Mouse (Mus musculus): Measurements from ENCODE around the gene Nol3. TPM values are rescaled to one million over a fixed set of nuclear protein-coding genes. Genes with fewer than 3 reads are reported as not detected.

The Nol3 gene
- polyA plus RNA-seq, 1 experiment from 2014 or later, result 2.8 TPM

DNA sequence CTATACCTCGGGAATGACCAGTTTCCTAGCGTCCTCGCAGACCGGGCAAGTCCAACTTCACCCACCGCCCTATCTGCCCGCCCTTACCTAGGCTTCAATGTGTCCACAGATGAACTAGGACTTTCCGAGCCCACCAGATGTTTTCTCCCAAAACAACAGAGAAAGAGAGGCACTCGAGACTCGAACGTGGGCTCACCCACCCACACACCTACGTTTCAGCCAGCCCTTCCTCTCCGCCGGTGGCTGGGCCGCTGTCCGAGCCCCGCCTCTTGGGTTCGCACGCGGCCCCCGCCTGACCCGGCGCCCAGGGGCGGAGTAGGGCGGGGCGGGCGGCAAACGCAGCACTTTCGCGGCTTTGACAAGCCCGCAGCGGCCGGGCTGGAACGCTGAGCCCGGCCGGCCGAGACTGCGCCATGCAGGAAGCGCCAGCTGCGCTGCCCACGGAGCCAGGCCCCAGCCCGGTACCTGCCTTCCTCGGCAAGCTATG, 6.4 kb upstream of the Nol3 start, which contains the start of gene Hsf4:
TSS of gene Hsf4 (plus strand) at position 341 of the 487 bp plus-strand sequence.
- no peak for ATAC-seq
- no peak within 1 kb of the TSS for H3K27ac ChIP-seq (ENCODE audit: low read length)

DNA sequence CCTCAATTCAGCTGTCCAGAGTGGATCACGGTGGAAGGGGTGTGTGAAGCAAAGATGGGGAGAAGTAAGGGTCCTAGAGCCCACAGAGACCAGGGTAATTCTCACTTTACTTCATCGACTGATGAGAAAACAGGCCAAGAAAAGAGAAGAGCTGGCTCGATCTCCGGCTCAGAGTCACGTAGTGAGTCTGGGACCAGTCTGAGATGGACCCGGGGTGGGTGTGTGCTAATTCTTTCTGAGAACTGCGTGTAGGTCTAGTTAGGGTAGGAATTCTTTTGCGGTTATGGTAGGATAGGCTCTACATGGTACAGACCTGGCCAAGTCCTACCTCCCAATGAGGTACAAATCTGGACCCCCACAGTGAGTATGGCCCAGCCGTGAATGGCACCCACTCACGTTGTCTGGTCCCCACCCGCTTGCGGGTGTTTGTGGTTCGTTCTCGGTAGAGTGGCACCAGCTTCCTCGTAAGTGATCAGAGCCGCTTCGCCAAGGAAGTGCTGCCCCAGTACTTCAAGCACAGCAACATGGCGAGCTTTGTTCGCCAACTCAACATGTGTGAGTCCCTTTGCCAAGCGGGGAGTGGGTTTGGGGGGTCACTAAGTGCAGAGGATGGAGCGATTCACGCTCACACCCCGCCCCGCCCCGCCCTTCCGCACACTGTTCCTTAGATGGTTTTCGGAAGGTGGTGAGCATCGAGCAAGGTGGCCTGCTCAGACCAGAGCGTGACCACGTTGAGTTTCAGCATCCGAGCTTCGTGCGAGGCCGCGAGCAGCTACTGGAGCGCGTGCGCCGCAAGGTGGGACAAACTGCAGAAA, 5.6 kb upstream of the Nol3 start:
- 1% methylated on average over 39 of the region's 39 CpGs for WGBS
- H3K27ac ChIP-seq (ENCODE audit: low read length), result no peak overlapping the region

More for the DNA sequence above, 6.4 kb upstream of the Nol3 start, which contains the start of gene Hsf4:
- H3K4me3 ChIP-seq (replicated peaks; ENCODE audit: low read length), result peak within 1 kb of the TSS; percentile 57
- H3K27me3 ChIP-seq (replicated peaks; ENCODE audit: control insufficient read depth, insufficient read depth, low read length), result peaks cover 94% of the 10 kb centered on the region
- peaks cover 3% of the 10 kb centered on the region; the same call in 1 of the 2 replicates for H3K9me3 ChIP-seq (ENCODE audit: control insufficient read depth, low read length)
- no peaks in the 10 kb centered on the region for H3K36me3 ChIP-seq (ENCODE audit: control insufficient read depth, insufficient read depth)
- H3K4me2 ChIP-seq (ENCODE audit: low read length), result peak within 1 kb of the TSS; percentile 90
- under 1% methylated on average over 42 of the region's 42 CpGs for WGBS
- H3K9ac ChIP-seq (replicated peaks; ENCODE audit: low read depth, low read length), result peak within 1 kb of the TSS; percentile 61
- H3K4me1 ChIP-seq (replicated peaks; ENCODE audit: control insufficient read depth, insufficient read depth, low read length), result peaks cover 31% of the 10 kb centered on the region

DNA sequence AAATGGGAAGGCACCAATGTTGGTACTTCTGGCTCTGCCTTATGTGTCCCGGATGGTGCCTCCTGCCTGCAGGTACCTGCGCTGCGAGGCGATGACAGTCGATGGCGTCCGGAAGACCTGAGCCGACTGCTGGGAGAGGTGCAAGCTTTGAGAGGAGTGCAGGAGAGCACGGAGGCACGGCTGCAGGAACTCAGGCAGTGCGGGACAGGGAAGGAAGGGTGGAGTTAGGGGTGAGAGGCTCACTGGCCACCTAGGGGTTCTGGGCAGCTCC, 5.1 kb upstream of the Nol3 start:
- 2% methylated on average over 11 of the region's 11 CpGs for WGBS
- 0 out of 2 replicates have a peak overlapping the region, but pooled peaks have one; percentile 2 for H3K4me3 ChIP-seq (replicated peaks; ENCODE audit: low read length)

More for the DNA sequence above, 5.6 kb upstream of the Nol3 start:
- Histone ChIP-seq H3K27me3 (replicated peaks; ENCODE audit: control insufficient read depth, insufficient read depth, low read length) (peaks cover 93% of the 10 kb centered on the region), H3K9me3 (ENCODE audit: control insufficient read depth, low read length) (peaks cover 3% of the 10 kb centered on the region; the same call in 1 of the 2 replicates), H3K9ac (replicated peaks; ENCODE audit: low read depth, low read length) (peak overlapping the region; percentile 61; the same call in 1 of the 2 replicates), H3K36me3 (ENCODE audit: control insufficient read depth, insufficient read depth) (no peaks in the 10 kb centered on the region), H3K4me1 (replicated peaks; ENCODE audit: control insufficient read depth, insufficient read depth, low read length) (peaks cover 25% of the 10 kb centered on the region), H3K4me3 (replicated peaks; ENCODE audit: low read length) (peak overlapping the region; percentile 57; the same call in 1 of the 2 replicates), H3K4me2 (ENCODE audit: low read length) (peak overlapping the region; percentile 90)
- no peak for ATAC-seq

DNA sequence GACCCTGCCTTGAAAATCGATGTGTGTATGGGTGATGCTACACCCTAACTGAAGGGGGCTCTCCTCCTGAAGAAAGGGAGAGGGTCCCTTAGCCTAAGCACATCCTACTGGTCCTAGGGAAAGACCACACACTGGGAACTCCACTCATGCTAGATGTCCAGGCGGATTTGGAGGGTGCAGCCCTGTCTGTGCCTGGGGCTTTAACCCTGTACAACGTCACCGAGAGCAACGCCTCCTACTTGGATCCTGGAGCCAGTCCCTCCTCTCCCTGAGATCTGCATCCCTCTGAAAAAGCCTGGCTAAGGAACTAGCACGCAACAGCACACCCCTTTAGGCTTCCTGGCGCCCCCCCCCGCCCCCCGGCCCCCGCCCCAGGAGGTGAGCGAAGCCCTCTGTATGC, 553 bp upstream of the Nol3 start:
- H3K27me3 ChIP-seq (replicated peaks; ENCODE audit: control insufficient read depth, insufficient read depth, low read length), result peaks cover 72% of the 10 kb centered on the region
- H3K27ac ChIP-seq (ENCODE audit: low read length), result no peak overlapping the region
- H3K4me2 ChIP-seq (ENCODE audit: low read length), result no peak overlapping the region; the same call in 1 of the 2 replicates
- no peaks in the 10 kb centered on the region for H3K9me3 ChIP-seq (ENCODE audit: control insufficient read depth, low read length)
- H3K9ac ChIP-seq (replicated peaks; ENCODE audit: low read depth, low read length), result no peak overlapping the region
- H3K36me3 ChIP-seq (ENCODE audit: control insufficient read depth, insufficient read depth), result 0 out of 2 replicates have a peak, but pooled peaks cover 3% of the 10 kb centered on the region
- H3K4me1 ChIP-seq (replicated peaks; ENCODE audit: control insufficient read depth, insufficient read depth, low read length), result peaks cover 26% of the 10 kb centered on the region
- H3K4me3 ChIP-seq (replicated peaks; ENCODE audit: low read length), result no peak overlapping the region
- no peak for ATAC-seq
- WGBS, result 5% methylated on average over 10 of the region's 11 CpGs

More for the DNA sequence above, 5.1 kb upstream of the Nol3 start:
- peaks cover 3% of the 10 kb centered on the region; the same call in 1 of the 2 replicates for H3K9me3 ChIP-seq (ENCODE audit: control insufficient read depth, low read length)
- peak overlapping the region; percentile 12 for H3K4me2 ChIP-seq (ENCODE audit: low read length)
- ATAC-seq, result no peak
- no peaks in the 10 kb centered on the region for H3K36me3 ChIP-seq (ENCODE audit: control insufficient read depth, insufficient read depth)
- H3K4me1 ChIP-seq (replicated peaks; ENCODE audit: control insufficient read depth, insufficient read depth, low read length), result peaks cover 31% of the 10 kb centered on the region
- H3K27ac ChIP-seq (ENCODE audit: low read length), result no peak overlapping the region
- H3K9ac ChIP-seq (replicated peaks; ENCODE audit: low read depth, low read length), result no peak overlapping the region
- H3K27me3 ChIP-seq (replicated peaks; ENCODE audit: control insufficient read depth, insufficient read depth, low read length), result peaks cover 92% of the 10 kb centered on the region

DNA sequence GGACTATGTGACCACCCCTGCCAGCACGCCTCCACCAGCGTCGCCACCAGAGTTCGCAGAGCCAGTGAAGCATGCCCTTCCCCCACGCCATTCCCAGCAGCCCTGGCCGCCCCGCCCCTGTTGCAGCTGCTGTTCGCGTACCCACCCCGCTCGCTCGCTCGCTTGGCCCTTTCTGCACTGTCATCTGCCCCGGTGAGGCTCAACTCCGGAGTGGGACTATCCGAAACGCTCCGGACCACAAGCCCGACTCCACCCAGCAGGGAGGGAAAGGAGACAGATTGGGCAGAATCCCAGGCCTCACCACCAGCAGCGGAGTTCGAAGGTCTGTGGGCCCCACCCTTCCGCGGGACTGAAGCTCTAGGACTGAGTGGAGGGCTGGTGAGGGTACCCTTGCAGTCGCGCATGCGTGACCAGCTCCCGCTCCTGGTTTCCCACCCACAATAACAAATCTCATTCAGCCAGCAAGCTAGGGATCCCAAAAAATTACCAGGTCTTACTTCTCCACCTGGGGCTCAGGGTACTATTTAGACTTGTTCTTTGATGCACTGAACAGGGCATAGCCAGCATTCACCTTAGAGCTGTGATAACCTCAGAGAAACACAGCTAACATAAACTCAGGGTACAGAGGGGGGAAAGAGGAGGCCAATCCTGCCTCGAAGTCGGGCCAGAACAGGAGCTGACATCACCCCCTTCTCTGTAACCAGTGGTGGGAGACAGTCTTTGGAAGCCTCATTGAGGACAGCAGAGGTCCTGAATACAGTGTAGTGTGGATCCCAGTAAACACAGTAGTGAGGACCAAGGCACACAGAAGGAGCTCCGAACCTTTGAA, 566 bp downstream of the Nol3 start:
- WGBS, result 2% methylated on average over 23 of the region's 30 CpGs
- Histone ChIP-seq H3K4me1 (replicated peaks; ENCODE audit: control insufficient read depth, insufficient read depth, low read length) (peaks cover 21% of the 10 kb centered on the region), H3K36me3 (ENCODE audit: control insufficient read depth, insufficient read depth) (0 out of 2 replicates have a peak, but pooled peaks cover 3% of the 10 kb centered on the region), H3K9ac (replicated peaks; ENCODE audit: low read depth, low read length) (peak overlapping the region; percentile 59), H3K4me2 (ENCODE audit: low read length) (peak overlapping the region; percentile 86), H3K9me3 (ENCODE audit: control insufficient read depth, low read length) (no peaks in the 10 kb centered on the region), H3K4me3 (replicated peaks; ENCODE audit: low read length) (peak overlapping the region; percentile 46), H3K27me3 (replicated peaks; ENCODE audit: control insufficient read depth, insufficient read depth, low read length) (peaks cover 61% of the 10 kb centered on the region), H3K27ac (ENCODE audit: low read length) (no peak overlapping the region)
- ATAC-seq, result peak; percentile 56

DNA sequence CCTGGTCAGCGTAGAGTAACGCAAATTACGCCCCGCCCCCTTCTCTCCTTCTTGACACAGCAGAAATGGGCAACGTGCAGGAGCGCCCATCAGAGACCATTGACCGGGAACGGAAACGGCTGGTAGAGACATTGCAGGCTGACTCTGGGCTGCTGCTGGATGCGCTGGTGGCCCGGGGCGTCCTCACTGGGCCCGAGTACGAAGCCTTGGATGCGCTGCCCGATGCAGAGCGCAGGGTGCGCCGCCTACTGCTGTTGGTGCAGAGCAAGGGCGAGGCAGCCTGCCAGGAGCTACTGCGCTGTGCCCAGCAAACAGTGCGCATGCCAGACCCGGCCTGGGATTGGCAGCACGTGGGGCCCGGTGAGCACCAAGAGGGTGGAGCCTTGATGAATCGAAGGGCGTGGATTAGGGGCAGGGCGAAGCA, 3.0 kb downstream of the Nol3 start:
- no peak overlapping the region; the same call in 1 of the 2 replicates for H3K9ac ChIP-seq (replicated peaks; ENCODE audit: low read depth, low read length)
- peak overlapping the region; percentile 15 for H3K4me3 ChIP-seq (replicated peaks; ENCODE audit: low read length)
- peaks cover 10% of the 10 kb centered on the region; the same call in 1 of the 2 replicates for H3K36me3 ChIP-seq (ENCODE audit: control insufficient read depth, insufficient read depth)
- peaks cover 41% of the 10 kb centered on the region for H3K27me3 ChIP-seq (replicated peaks; ENCODE audit: control insufficient read depth, insufficient read depth, low read length)
- ATAC-seq, result peak; percentile 61
- H3K27ac ChIP-seq (ENCODE audit: low read length), result no peak overlapping the region
- WGBS, result under 1% methylated on average over 24 of the region's 28 CpGs
- no peaks in the 10 kb centered on the region for H3K9me3 ChIP-seq (ENCODE audit: control insufficient read depth, low read length)
- peaks cover 21% of the 10 kb centered on the region for H3K4me1 ChIP-seq (replicated peaks; ENCODE audit: control insufficient read depth, insufficient read depth, low read length)
- H3K4me2 ChIP-seq (ENCODE audit: low read length), result peak overlapping the region; percentile 52

DNA sequence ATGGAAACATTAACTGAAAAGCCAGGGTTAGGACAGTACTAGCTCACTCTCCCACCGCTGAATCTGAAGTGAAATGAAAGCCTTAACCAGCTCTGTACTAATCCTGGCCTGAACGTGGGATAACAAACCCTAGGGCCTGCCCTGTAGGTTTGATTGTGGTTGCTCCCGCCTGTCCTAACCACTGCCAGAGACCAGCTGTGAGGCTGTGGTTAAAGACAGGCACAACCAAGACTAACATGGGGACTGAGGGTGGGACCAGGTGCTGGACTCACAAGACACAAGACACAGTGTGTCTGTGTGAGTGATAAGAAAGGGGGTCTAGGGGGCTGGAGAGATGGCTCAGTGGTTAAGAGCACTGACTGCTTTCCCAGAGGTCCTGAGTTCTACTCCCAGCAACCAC, 4.6 kb downstream of the Nol3 start:
- Histone ChIP-seq H3K9me3 (ENCODE audit: control insufficient read depth, low read length) (no peaks in the 10 kb centered on the region), H3K27me3 (replicated peaks; ENCODE audit: control insufficient read depth, insufficient read depth, low read length) (peaks cover 28% of the 10 kb centered on the region), H3K4me2 (ENCODE audit: low read length) (no peak overlapping the region), H3K4me3 (replicated peaks; ENCODE audit: low read length) (no peak overlapping the region), H3K27ac (ENCODE audit: low read length) (no peak overlapping the region), H3K36me3 (ENCODE audit: control insufficient read depth, insufficient read depth) (peaks cover 10% of the 10 kb centered on the region; the same call in 1 of the 2 replicates), H3K4me1 (replicated peaks; ENCODE audit: control insufficient read depth, insufficient read depth, low read length) (peaks cover 23% of the 10 kb centered on the region), H3K9ac (replicated peaks; ENCODE audit: low read depth, low read length) (no peak overlapping the region)
- 73% methylated on average over 3 of the region's 3 CpGs for WGBS
- no peak for ATAC-seq

DNA sequence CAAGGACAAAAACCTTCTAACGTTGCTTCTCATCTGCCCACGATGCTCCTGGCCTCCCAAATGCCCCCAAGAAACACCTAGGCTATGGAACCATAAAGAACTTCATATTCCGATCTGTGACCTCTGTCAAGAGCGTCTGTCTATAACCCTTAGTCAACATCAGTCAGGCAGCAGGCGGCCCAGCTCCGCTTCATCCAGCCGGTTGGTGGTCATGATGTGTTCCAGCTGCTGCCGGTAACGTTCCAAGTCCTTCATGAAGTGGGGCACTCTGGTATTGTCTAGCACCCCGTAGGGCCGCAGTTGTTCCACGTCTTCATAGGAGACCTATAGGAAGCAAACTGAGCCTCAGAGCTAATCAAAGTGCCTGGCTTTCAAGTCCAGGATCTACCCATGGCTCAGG, 5.9 kb downstream of the Nol3 start:
- ATAC-seq, result no peak
- Histone ChIP-seq H3K27me3 (replicated peaks; ENCODE audit: control insufficient read depth, insufficient read depth, low read length) (peaks cover 18% of the 10 kb centered on the region), H3K27ac (ENCODE audit: low read length) (no peak overlapping the region), H3K4me1 (replicated peaks; ENCODE audit: control insufficient read depth, insufficient read depth, low read length) (peaks cover 26% of the 10 kb centered on the region), H3K9me3 (ENCODE audit: control insufficient read depth, low read length) (no peaks in the 10 kb centered on the region), H3K9ac (replicated peaks; ENCODE audit: low read depth, low read length) (no peak overlapping the region), H3K4me2 (ENCODE audit: low read length) (no peak overlapping the region), H3K4me3 (replicated peaks; ENCODE audit: low read length) (no peak overlapping the region), H3K36me3 (ENCODE audit: control insufficient read depth, insufficient read depth) (peaks cover 10% of the 10 kb centered on the region; the same call in 1 of the 2 replicates)
- 91% methylated on average over 12 of the region's 12 CpGs for WGBS

DNA sequence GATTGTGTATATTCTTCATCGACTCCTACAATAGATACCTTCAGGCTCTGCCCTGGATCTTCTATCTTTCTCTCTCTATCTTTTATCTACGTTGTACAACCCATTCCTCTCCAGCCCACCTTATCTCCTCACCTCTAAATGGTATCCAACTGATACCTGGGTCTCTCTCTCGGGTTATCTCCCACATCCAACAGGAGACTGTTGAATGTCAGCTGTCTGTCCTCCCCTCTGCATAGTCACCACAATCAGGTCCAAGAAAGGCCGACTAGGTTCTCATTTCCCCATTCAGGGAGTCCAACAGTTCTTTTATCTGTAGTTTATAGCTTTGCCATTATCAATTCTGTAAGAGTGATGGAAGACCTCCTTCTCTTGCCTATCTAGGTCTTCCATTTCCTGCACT, 6.3 kb downstream of the Nol3 start:
- ATAC-seq, result no peak
- H3K4me3 ChIP-seq (replicated peaks; ENCODE audit: low read length), result no peak overlapping the region
- peaks cover 30% of the 10 kb centered on the region for H3K4me1 ChIP-seq (replicated peaks; ENCODE audit: control insufficient read depth, insufficient read depth, low read length)
- WGBS, result 97% methylated on average over 4 of the region's 4 CpGs
- peaks cover 14% of the 10 kb centered on the region for H3K27me3 ChIP-seq (replicated peaks; ENCODE audit: control insufficient read depth, insufficient read depth, low read length)
- no peak overlapping the region for H3K27ac ChIP-seq (ENCODE audit: low read length)
- no peak overlapping the region for H3K4me2 ChIP-seq (ENCODE audit: low read length)
- no peak overlapping the region for H3K9ac ChIP-seq (replicated peaks; ENCODE audit: low read depth, low read length)
- peaks cover 10% of the 10 kb centered on the region; the same call in 1 of the 2 replicates for H3K36me3 ChIP-seq (ENCODE audit: control insufficient read depth, insufficient read depth)
- no peaks in the 10 kb centered on the region for H3K9me3 ChIP-seq (ENCODE audit: control insufficient read depth, low read length)
